Mouse (Mus musculus): Measurements from ENCODE around the gene Arhgef3.

GRCm38 (mm10) chr14:27094247-27094646 is 20.5 kb upstream of the Arhgef3 start:
- TF ChIP-seq CTCF (conservative IDR thresholded peaks at IDR 0.05; ENCODE audit: insufficient read depth, insufficient read length, low read depth, low read length) (no peak), POLR2A (IDR thresholded peaks at IDR 0.05; ENCODE audit: low read depth, low read length) (no peak)
